Comparison of ENCODE assay signal across 7 mouse cellular contexts in genomic region chr8:45975837-45976468, GRCm38 (mm10). TPM values are rescaled to one million over a fixed set of nuclear protein-coding genes. Genes with fewer than 3 reads are reported as not detected.
DNase-seq lines count a peak whose midpoint lies in the region; ATAC-seq and TF ChIP-seq lines count a peak whose summit lies in the region.

No protein-coding gene starts in this region.

- H3K4me3 ChIP-seq in testis, adult 2 months (ENCODE audit: control insufficient read depth, low read depth, low read length): peak overlapping the region; percentile 89
- H3K4me3 ChIP-seq in forebrain, embryonic 12.5 days (replicated peaks): peak overlapping the region; percentile 61
- peak overlapping the region; percentile 70 for H3K4me3 ChIP-seq in liver, embryonic 12.5 days
- H3K4me3 ChIP-seq in stomach, embryonic 16.5 days (replicated peaks; ENCODE audit: low read length): peak overlapping the region; percentile 60

- H3K27ac ChIP-seq in testis, adult 2 months (ENCODE audit: control insufficient read depth, insufficient read depth, low read depth, low read length): peak overlapping the region; percentile 39; the same call in 1 of the 2 replicates
- H3K27ac ChIP-seq in forebrain, embryonic 12.5 days: no peak overlapping the region
- H3K27ac ChIP-seq in liver, embryonic 12.5 days: peak overlapping the region; percentile 66; the same call in 1 of the 2 replicates
- H3K27ac ChIP-seq in stomach, embryonic 16.5 days (ENCODE audit: low read length): no peak overlapping the region

- 0 out of 2 replicates have a peak, but pooled peaks cover 4% of the 10 kb centered on the region for H3K9me3 ChIP-seq in forebrain, embryonic 12.5 days
- H3K9me3 ChIP-seq in liver, embryonic 12.5 days (replicated peaks): peaks cover under 1% of the 10 kb centered on the region; the same call in 1 of the 2 replicates
- peaks cover 2% of the 10 kb centered on the region; the same call in 1 of the 2 replicates for H3K9me3 ChIP-seq in stomach, embryonic 16.5 days (replicated peaks; ENCODE audit: control insufficient read depth, low read length)

- 74% methylated on average over 11 of the region's 11 CpGs for WGBS in forebrain, embryonic 12.5 days
- 36% methylated on average over 11 of the region's 11 CpGs for WGBS in liver, embryonic 12.5 days (ENCODE audit: insufficient replicate concordance)
- WGBS in stomach, embryonic 16.5 days: 55% methylated on average over 11 of the region's 11 CpGs

- TF ChIP-seq POLR2A in testis, adult 2 months (IDR thresholded peaks at IDR 0.05; ENCODE audit: control insufficient read depth, low read depth, low read length): no peak

- no peak for TF ChIP-seq CTCF in testis, adult 2 months (IDR thresholded peaks at IDR 0.05; ENCODE audit: control insufficient read depth, insufficient read depth, insufficient replicate concordance, low read depth, low read length)

- H3K9ac ChIP-seq in forebrain, embryonic 12.5 days: peak overlapping the region; percentile 50
- H3K9ac ChIP-seq in liver, embryonic 12.5 days: peak overlapping the region; percentile 69
- H3K9ac ChIP-seq in stomach, embryonic 16.5 days (ENCODE audit: low read length): peak overlapping the region; percentile 68

- peak overlapping the region; percentile 71 for H3K4me2 ChIP-seq in forebrain, embryonic 12.5 days
- H3K4me2 ChIP-seq in liver, embryonic 12.5 days: peak overlapping the region; percentile 74
- H3K4me2 ChIP-seq in stomach, embryonic 16.5 days (ENCODE audit: low read depth, low read length): peak overlapping the region; percentile 69

- no peaks in the 10 kb centered on the region for H3K36me3 ChIP-seq in testis, adult 2 months (ENCODE audit: control insufficient read depth, insufficient read depth, low read length)
- H3K36me3 ChIP-seq in forebrain, embryonic 12.5 days (replicated peaks): peaks cover 11% of the 10 kb centered on the region
- H3K36me3 ChIP-seq in liver, embryonic 12.5 days: peaks cover 35% of the 10 kb centered on the region
- peaks cover 14% of the 10 kb centered on the region; the same call in 1 of the 2 replicates for H3K36me3 ChIP-seq in stomach, embryonic 16.5 days (ENCODE audit: control insufficient read depth, insufficient read depth, low read length)

- no peaks in the 10 kb centered on the region for H3K27me3 ChIP-seq in testis, adult 2 months (ENCODE audit: control insufficient read depth, insufficient read depth, low read length)
- H3K27me3 ChIP-seq in forebrain, embryonic 12.5 days: no peaks in the 10 kb centered on the region
- H3K27me3 ChIP-seq in liver, embryonic 12.5 days (replicated peaks): no peaks in the 10 kb centered on the region
- no peaks in the 10 kb centered on the region for H3K27me3 ChIP-seq in stomach, embryonic 16.5 days (ENCODE audit: control insufficient read depth, insufficient read depth, low read length)

- DNase-seq in testis, postnatal 14 days (ENCODE audit: low spot score): no peak
- DNase-seq in thymus, postnatal 25 days: no peak
- no peak for DNase-seq in cerebellum, adult 9-10 months

- ATAC-seq in forebrain, embryonic 12.5 days (ENCODE audit: low FRiP score): no peak
- peak; percentile 42 for ATAC-seq in liver, embryonic 12.5 days
- no peak for ATAC-seq in stomach, embryonic 16.5 days (ENCODE audit: insufficient read depth, low FRiP score)

- H3K4me1 ChIP-seq in testis, adult 2 months (ENCODE audit: control insufficient read depth, insufficient read depth, low read length): peaks cover 6% of the 10 kb centered on the region
- peaks cover 14% of the 10 kb centered on the region for H3K4me1 ChIP-seq in forebrain, embryonic 12.5 days
- H3K4me1 ChIP-seq in liver, embryonic 12.5 days: peaks cover 17% of the 10 kb centered on the region
- H3K4me1 ChIP-seq in stomach, embryonic 16.5 days (ENCODE audit: control insufficient read depth, insufficient read depth, low read length): peaks cover 10% of the 10 kb centered on the region; the same call in 1 of the 2 replicates

RNA-seq across cellular contexts. Expression of gene Ufsp2, which starts 0.6 kb away (rescaled TPM):
- 16.8 and 20.0 TPM in 2 replicates for polyA plus RNA-seq in testis, adult 2 months (2012; rRNA removed)
- polyA plus RNA-seq in forebrain, embryonic 12.5 days (2016; fragmentation: Nextera tagmentation; extraction: Ambion mirVana): 56.5 and 61.5 TPM in 2 replicates
- 38.3 and 45.4 TPM in 2 replicates for polyA plus RNA-seq in liver, embryonic 12.5 days (2016; fragmentation: Nextera tagmentation; extraction: Ambion mirVana)
- 91.4 and 93.6 TPM in 2 replicates for polyA plus RNA-seq in stomach, embryonic 16.5 days (2015; fragmentation: Nextera tagmentation; extraction: Ambion mirVana)

RNA-seq across cellular contexts. Expression of gene 1700029J07Rik, which starts 0.9 kb away (rescaled TPM):
- 26.8 and 28.7 TPM in 2 replicates for polyA plus RNA-seq in testis, adult 2 months (2012; rRNA removed)
- 3.5 and 3.7 TPM in 2 replicates for polyA plus RNA-seq in forebrain, embryonic 12.5 days (2016; fragmentation: Nextera tagmentation; extraction: Ambion mirVana)
- 1.1 and 1.2 TPM in 2 replicates for polyA plus RNA-seq in liver, embryonic 12.5 days (2016; fragmentation: Nextera tagmentation; extraction: Ambion mirVana)
- 4.1 and 4.2 TPM in 2 replicates for polyA plus RNA-seq in stomach, embryonic 16.5 days (2015; fragmentation: Nextera tagmentation; extraction: Ambion mirVana)

RNA-seq across cellular contexts. Expression of gene Lrp2bp, which starts 23.1 kb away (rescaled TPM):
- 53.7 and 55.3 TPM in 2 replicates for polyA plus RNA-seq in testis, adult 2 months (2012; rRNA removed)
- polyA plus RNA-seq in forebrain, embryonic 12.5 days (2016; fragmentation: Nextera tagmentation; extraction: Ambion mirVana): 0.45 and 0.56 TPM in 2 replicates
- polyA plus RNA-seq in liver, embryonic 12.5 days (2016; fragmentation: Nextera tagmentation; extraction: Ambion mirVana): 0.16 TPM in 1 of 2 replicates, not detected in the other
- 0.37 and 0.71 TPM in 2 replicates for polyA plus RNA-seq in stomach, embryonic 16.5 days (2015; fragmentation: Nextera tagmentation; extraction: Ambion mirVana)

RNA-seq across cellular contexts. Expression of gene Ankrd37, which starts 29.6 kb away (rescaled TPM):
- polyA plus RNA-seq in testis, adult 2 months (2012; rRNA removed): 3.0 and 3.7 TPM in 2 replicates
- polyA plus RNA-seq in forebrain, embryonic 12.5 days (2016; fragmentation: Nextera tagmentation; extraction: Ambion mirVana): 17.2 and 20.6 TPM in 2 replicates
- 8.8 and 9.6 TPM in 2 replicates for polyA plus RNA-seq in liver, embryonic 12.5 days (2016; fragmentation: Nextera tagmentation; extraction: Ambion mirVana)
- polyA plus RNA-seq in stomach, embryonic 16.5 days (2015; fragmentation: Nextera tagmentation; extraction: Ambion mirVana): 27.1 and 41.3 TPM in 2 replicates

RNA-seq across cellular contexts. Expression of gene Ccdc110, which starts 41.5 kb away (rescaled TPM):
- polyA plus RNA-seq in testis, adult 2 months (2012; rRNA removed): 21.8 and 23.4 TPM in 2 replicates
- polyA plus RNA-seq in forebrain, embryonic 12.5 days (2016; fragmentation: Nextera tagmentation; extraction: Ambion mirVana): 0.08 and 0.13 TPM in 2 replicates
- polyA plus RNA-seq in liver, embryonic 12.5 days (2016; fragmentation: Nextera tagmentation; extraction: Ambion mirVana): not detected in 2 replicates
- not detected in 2 replicates for polyA plus RNA-seq in stomach, embryonic 16.5 days (2015; fragmentation: Nextera tagmentation; extraction: Ambion mirVana)

Comparison
In these comparisons a context has a peak if more than half of its experiments do, and no peak if none do; other contexts are left out.
1. H3K27ac ChIP-seq: peak in testis, adult 2 months (single experiment) and liver, embryonic 12.5 days (single experiment); none in forebrain, embryonic 12.5 days (single experiment) and stomach, embryonic 16.5 days (single experiment).
2. RNA of gene Lrp2bp, which starts 23.1 kb away (polyA plus RNA-seq): 53.7 to 55.3 TPM in testis, adult 2 months; 0.37 to 0.71 TPM in stomach, embryonic 16.5 days, 0.45 to 0.56 TPM in forebrain, embryonic 12.5 days and 0.16 TPM in liver, embryonic 12.5 days; every median in the first group is over 10 times any median in the second.
3. Peak in every context shown above with its lines, with median percentiles within 50 percentile points of each other: H3K4me3 ChIP-seq, H3K4me2 ChIP-seq and H3K9ac ChIP-seq.